Mouse (Mus musculus): ENCODE results near the gene Chst4. TPM values are rescaled to one million over a fixed set of nuclear protein-coding genes. Genes with fewer than 3 reads are reported as not detected.
"Not testable (repeated sequence)": the region's sequence is repeated elsewhere in the genome, so short reads cannot be mapped to it uniquely, and the experiment has no call there.

The Chst4 gene
- 1 to 10 TPM; 4.4 to 5.4 TPM for total RNA-seq (2021)
- long read RNA-seq, experiment 1, partial matches to known transcripts: 0 of 5 reads
- long read RNA-seq, experiment 1, other reads (novel, unspliced or antisense): 2 of 5 reads
- long read RNA-seq, experiment 2, partial matches to known transcripts: 0 of 6 reads
- long read RNA-seq, experiment 2, other reads (novel, unspliced or antisense): 2 of 6 reads

- no peak for DNase-seq
- intact Hi-C loops (cut with DNase I): no loop called here
Observed at GRCm38 (mm10) chr8:110039659-110040058, at the start of gene Chst4. Gene Chst4, minus strand, starts transcription at chr8:110039740.

- no peak for DNase-seq
- intact Hi-C loops (cut with DNase I): no loop called here
Observed at GRCm38 (mm10) chr8:110082416-110083105, 43.0 kb upstream of the Chst4 start.

GRCm38 (mm10) chr8:110079282-110080221 lies 40.0 kb upstream of the Chst4 start, which contains the start of gene Zfp612:
Gene Zfp612, plus strand, starts transcription at chr8:110079746.
- intact Hi-C loops (cut with DNase I): loop anchor here (10.0 kb wide), 1 partner anchor 205 kb away; no protein-coding TSS in a partner anchor

GRCm38 (mm10) chr8:110074496-110074895 lies 35.0 kb upstream of the Chst4 start:
- intact Hi-C loops (cut with DNase I): loop anchor here (10.0 kb wide), 1 partner anchor 200 kb away; no protein-coding TSS in a partner anchor
- no peak for DNase-seq

More at GRCm38 (mm10) chr8:110079282-110080221, 40.0 kb upstream of the Chst4 start, which contains the start of gene Zfp612:
- peak; percentile 53 to 62 for DNase-seq

GRCm38 (mm10) chr8:110071600-110071999 lies 32.1 kb upstream of the Chst4 start:
- intact Hi-C loops (cut with DNase I): loop anchor here (1.0 to 10.0 kb wide), 3 partner anchors 60 to 197 kb away; no protein-coding TSS in a partner anchor
- DNase-seq: peak; percentile 65 to 73

GRCm38 (mm10) chr8:110069706-110070105 lies 30.2 kb upstream of the Chst4 start:
- intact Hi-C loops (cut with DNase I): loop anchor here (10.0 kb wide), 1 partner anchor 195 kb away; no protein-coding TSS in a partner anchor
- no peak for DNase-seq

- intact Hi-C loops (cut with DNase I): no loop called here
- DNase-seq: no peak
Observed at GRCm38 (mm10) chr8:110065676-110066075, 26.1 kb upstream of the Chst4 start.

- intact Hi-C loops (cut with DNase I): no loop called here
- DNase-seq: no peak
Observed at GRCm38 (mm10) chr8:110064606-110065365, 25.2 kb upstream of the Chst4 start.

- DNase-seq: no peak
- intact Hi-C loops (cut with DNase I): no loop called here
Observed at GRCm38 (mm10) chr8:110064161-110064560, 24.6 kb upstream of the Chst4 start.

- no peak for DNase-seq
- intact Hi-C loops (cut with DNase I): no loop called here
Observed at GRCm38 (mm10) chr8:110058207-110058606, 18.7 kb upstream of the Chst4 start.

- DNase-seq: no peak
- intact Hi-C loops (cut with DNase I): loop anchor here (5.0 kb wide), 1 partner anchor 34 kb away; no protein-coding TSS in a partner anchor
Observed at GRCm38 (mm10) chr8:110051208-110051607, 11.7 kb upstream of the Chst4 start.

GRCm38 (mm10) chr8:110040509-110040908 lies 969 bp upstream of the Chst4 start:
- no peak for DNase-seq
- intact Hi-C loops (cut with DNase I): no loop called here

- intact Hi-C loops (cut with DNase I): no loop called here
Observed at GRCm38 (mm10) chr8:110039216-110039615, 324 bp downstream of the Chst4 start.

GRCm38 (mm10) chr8:110036156-110036555 lies 3.4 kb downstream of the Chst4 start:
- intact Hi-C loops (cut with DNase I): no loop called here
- DNase-seq: peak in 1 of 2 experiments; percentile 12

More at GRCm38 (mm10) chr8:110039216-110039615, 324 bp downstream of the Chst4 start:
- DNase-seq: no peak

- intact Hi-C loops (cut with DNase I): no loop called here
- no peak for DNase-seq
Observed at GRCm38 (mm10) chr8:110034331-110034730, 5.2 kb downstream of the Chst4 start.

GRCm38 (mm10) chr8:110033771-110034170 lies 5.8 kb downstream of the Chst4 start:
- peak in 1 of 2 experiments; percentile 14 for DNase-seq
- intact Hi-C loops (cut with DNase I): not testable (repeated sequence)

- intact Hi-C loops (cut with DNase I): no loop called here
- DNase-seq: no peak
Observed at GRCm38 (mm10) chr8:110022768-110023344, 16.7 kb downstream of the Chst4 start.

- DNase-seq: no peak
- intact Hi-C loops (cut with DNase I): no loop called here
Observed at GRCm38 (mm10) chr8:110022081-110022480, 17.5 kb downstream of the Chst4 start.

- DNase-seq: peak; percentile 43 to 60
- intact Hi-C loops (cut with DNase I): loop anchor here (1.0 kb wide), 1 partner anchor 60 kb away; no protein-coding TSS in a partner anchor
Observed at GRCm38 (mm10) chr8:110010868-110011267, 28.7 kb downstream of the Chst4 start.
